Mouse (Mus musculus) ES-E14 (cell line): ENCODE results near the gene Adam11. TPM values are rescaled to one million over a fixed set of nuclear protein-coding genes. Genes with fewer than 3 reads are reported as not detected.

Experiments
- DNase-seq: peaks from one replicate; pipeline ENCODE4 v3.0.0-alpha.2; 2013; ENCODE audit warnings: low read depth, low spot score
- H3K27ac ChIP-seq: 2 replicates; pipeline ENCODE4 v1.5.1; 2012; ENCODE audit warnings: low read depth, mild to moderate bottlenecking, low read length, moderate library complexity, mixed read lengths; ENCODE audit not compliant: poor library complexity, insufficient read depth, severe bottlenecking
- H3K36me3 ChIP-seq: 2 replicates; pipeline ENCODE4 v1.6.1; 2012; ENCODE audit warnings: mild to moderate bottlenecking, low read length, moderate library complexity, mixed read lengths; ENCODE audit not compliant: control insufficient read depth, poor library complexity, insufficient read depth, severe bottlenecking
- H3K4me1 ChIP-seq, 2 experiments: fragments of 150-350 bp in 1 of 2; sonication (generic) in 1 of 2; 2 replicates each; pipeline ENCODE4 v1.6.1; 2012; ENCODE audit warnings: low read length in 2 of 2, mild to moderate bottlenecking in 1 of 2, mixed read lengths in 1 of 2; ENCODE audit not compliant: control insufficient read depth in 2 of 2, insufficient read depth in 2 of 2, poor library complexity in 1 of 2
- H3K4me3 ChIP-seq, 2 experiments: fragments of 150-350 bp in 1 of 2; sonication (generic) in 1 of 2; 2 replicates each; pipeline ENCODE4 v1.5.1; 2012; ENCODE audit warnings: low read length in 2 of 2, low read depth in 1 of 2, mild to moderate bottlenecking in 1 of 2, mixed read lengths in 1 of 2; ENCODE audit not compliant: insufficient read depth in 1 of 2, poor library complexity in 1 of 2, severe bottlenecking in 1 of 2
- H3K9ac ChIP-seq: 2 replicates; pipeline ENCODE4 v1.6.1; 2012; ENCODE audit warnings: low read depth, mild to moderate bottlenecking, low read length, mixed read lengths; ENCODE audit not compliant: poor library complexity, insufficient read depth, severe bottlenecking
- H3K9me3 ChIP-seq: fragments of 150-350 bp; sonication (generic); 2 replicates; pipeline ENCODE4 v1.6.1; 2012; ENCODE audit warnings: low read depth, mild to moderate bottlenecking, low read length; ENCODE audit not compliant: control insufficient read depth, insufficient read depth
- CHD2 ChIP-seq: IDR thresholded peaks from 2 replicates; pipeline ENCODE4 v1.6.1; 2014; ENCODE audit warnings: mild to moderate bottlenecking, low read depth, low read length, inconsistent platforms
- HCFC1 ChIP-seq: IDR thresholded peaks from 2 replicates; pipeline ENCODE4 v1.6.1; 2012; ENCODE audit warnings: low read length, inconsistent platforms, borderline replicate concordance; ENCODE audit not compliant: insufficient read depth
- MAFK ChIP-seq: IDR thresholded peaks from 2 replicates; pipeline ENCODE4 v1.6.1; 2014; ENCODE audit warnings: mild to moderate bottlenecking, low read depth, low read length, inconsistent platforms; ENCODE audit not compliant: insufficient read depth
- ZC3H11A ChIP-seq: IDR thresholded peaks from 2 replicates; pipeline ENCODE4 v1.6.1; 2012; ENCODE audit warnings: low read depth, mild to moderate bottlenecking, inconsistent platforms, low read length, borderline replicate concordance
- ZNF384 ChIP-seq: IDR thresholded peaks from 2 replicates; pipeline ENCODE4 v1.6.1; 2012; ENCODE audit warnings: low read depth, low read length, inconsistent platforms
- in situ Hi-C, 2 experiments: fragments of 600-800 bp; cut with MboI; formaldehyde crosslinking; loops; one replicate each; pipeline ENCODE4 v1.15.1; 2025; ENCODE audit warnings: low sequenced_read_pairs in 2 of 2, inconsistent platforms in 1 of 2; ENCODE audit not compliant: unreplicated experiment in 2 of 2
- total RNA-seq: library from RNA; depleted of rRNA; stranded (reverse); fragments of 300-350 nt; gene quantifications from 2 replicates; pipeline ENCODE4 v1.2.3, GENCODE M21; 2012; rRNA removed

Adam11 gene
- total RNA-seq, 1 experiment: 1.7 TPM

DNA sequence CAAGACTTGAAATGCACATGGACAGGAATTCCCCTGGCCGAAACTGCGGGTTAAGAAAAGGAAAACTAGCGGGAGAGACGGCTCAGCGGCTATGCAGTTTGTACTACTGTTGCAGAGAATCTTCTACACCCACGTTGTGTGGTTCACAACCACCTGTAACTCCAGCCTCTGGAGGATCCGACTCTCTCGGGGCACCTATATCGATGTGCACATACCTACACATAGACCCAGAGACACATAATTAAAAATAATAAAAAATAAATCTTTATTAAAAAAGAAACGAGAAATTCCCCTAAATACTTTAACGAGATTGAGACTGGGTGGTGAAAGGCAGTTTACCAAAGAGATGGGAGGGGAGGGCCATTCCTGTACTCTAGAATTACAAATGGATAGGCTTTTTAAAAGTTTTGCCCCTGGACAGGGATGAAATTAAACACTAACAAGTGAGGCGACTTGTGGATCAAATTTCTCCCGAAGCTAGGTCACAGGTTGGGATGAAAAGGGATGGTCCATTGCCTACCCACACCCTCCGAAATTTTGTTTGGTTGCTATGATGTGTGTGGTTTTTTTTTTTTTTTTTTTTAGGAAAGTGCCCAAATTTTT is 58.6 kb downstream of the Adam11 start:
- H3K9me3 ChIP-seq: no peaks in the 10 kb centered on the region
- DNase-seq: no peak
- no peaks in the 10 kb centered on the region for H3K36me3 ChIP-seq
- peaks cover 9% of the 10 kb centered on the region in 2 experiments for H3K4me1 ChIP-seq
- H3K4me3 ChIP-seq: peak overlapping the region; percentile 86 to 99
- H3K27ac ChIP-seq: peak overlapping the region; percentile 100
- in situ Hi-C loops: no loop called here
- H3K9ac ChIP-seq: no peak overlapping the region
- TF ChIP-seq CHD2 (no peak), ZNF384 (no peak), HCFC1 (no peak; the same call in 1 of the 2 replicates), MAFK (no peak), ZC3H11A (no peak)

GRCm38 (mm10) chr11:102820432-102820831 is 59.2 kb downstream of the Adam11 start:
- no peak for TF ChIP-seq ZNF384
- TF ChIP-seq HCFC1: no peak
- no peak for TF ChIP-seq MAFK
- H3K36me3 ChIP-seq: no peaks in the 10 kb centered on the region
- in situ Hi-C loops: no loop called here
- H3K9ac ChIP-seq: no peak overlapping the region
- H3K27ac ChIP-seq: peak overlapping the region; percentile 100
- peaks cover 9% of the 10 kb centered on the region in 2 experiments for H3K4me1 ChIP-seq
- DNase-seq: peak; percentile 90
- H3K9me3 ChIP-seq: no peaks in the 10 kb centered on the region
- peak overlapping the region in 1 of 2 experiments; percentile 86; a peak in 2 of 4 replicates for H3K4me3 ChIP-seq

DNA sequence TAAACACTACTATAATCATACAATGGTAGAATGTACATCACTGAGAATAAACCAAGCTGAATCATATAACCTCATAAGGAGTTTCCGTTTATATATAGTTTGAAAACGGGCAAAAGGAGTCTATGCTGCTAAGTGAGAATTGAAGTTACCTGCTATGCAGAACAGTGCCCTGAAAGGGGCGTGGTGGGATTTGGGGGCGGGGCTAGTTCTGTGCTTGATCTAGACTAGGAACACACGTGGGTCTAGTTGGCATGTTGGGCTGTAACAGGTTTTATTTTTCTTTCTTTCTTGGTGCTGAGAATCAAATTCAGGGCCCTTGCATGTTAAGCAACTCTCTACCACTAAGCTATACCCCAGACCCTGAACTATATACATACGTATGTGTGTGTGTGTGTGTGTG is 60.0 kb downstream of the Adam11 start:
- TF ChIP-seq ZNF384: peak; percentile 44; the same call in 1 of the 2 replicates
- TF ChIP-seq CHD2: no peak
- no peak for TF ChIP-seq MAFK
- no peaks in the 10 kb centered on the region for H3K9me3 ChIP-seq
- in situ Hi-C loops: no loop called here
- no peak overlapping the region; the same call in 1 of the 2 replicates for H3K27ac ChIP-seq
- no peak overlapping the region for H3K9ac ChIP-seq
- peaks cover 5 to 7% of the 10 kb centered on the region in 2 experiments for H3K4me1 ChIP-seq
- DNase-seq: peak; percentile 84
- no peaks in the 10 kb centered on the region for H3K36me3 ChIP-seq
- H3K4me3 ChIP-seq: no peak overlapping the region

GRCm38 (mm10) chr11:102826476-102826875 is 65.2 kb downstream of the Adam11 start:
- DNase-seq: no peak
- Histone ChIP-seq H3K27ac (no peak overlapping the region), H3K4me1 (peaks cover 0 to 19% of the 10 kb centered on the region in 2 experiments; a peak in 2 of 4 replicates), H3K36me3 (no peaks in the 10 kb centered on the region), H3K9me3 (no peaks in the 10 kb centered on the region), H3K4me3 (no peak overlapping the region), H3K9ac (no peak overlapping the region)
- in situ Hi-C loops: no loop called here
- TF ChIP-seq CHD2 (no peak), HCFC1 (no peak), ZNF384 (peak; percentile 82), MAFK (no peak)

- H3K4me3 ChIP-seq: no peak overlapping the region
- no peak overlapping the region for H3K27ac ChIP-seq
- in situ Hi-C loops: no loop called here
- DNase-seq: no peak
- no peaks in the 10 kb centered on the region for H3K9me3 ChIP-seq
- H3K9ac ChIP-seq: no peak overlapping the region
- TF ChIP-seq HCFC1 (no peak), MAFK (no peak), CHD2 (no peak), ZNF384 (no peak), ZC3H11A (no peak)
- no peaks in the 10 kb centered on the region for H3K36me3 ChIP-seq
- H3K4me1 ChIP-seq: peaks cover 0 to 18% of the 10 kb centered on the region in 2 experiments; a peak in 2 of 4 replicates
These were observed 65.9 kb downstream of the Adam11 start for GRCm38 (mm10) chr11:102827097-102827496.

Other genes starting within 250 kb of the Adam11 start
- gene Gpatch8, start 205.0 kb upstream of the Adam11 start, total RNA-seq: 22.5 and 22.9 TPM in 2 replicates
- gene Gm11627, start 182.0 kb upstream of the Adam11 start, total RNA-seq: 5.2 and 7.5 TPM in 2 replicates
- gene Fzd2, start 157.0 kb upstream of the Adam11 start, total RNA-seq: 26.4 and 27.9 TPM in 2 replicates
- gene Meioc, start 97.7 kb upstream of the Adam11 start, total RNA-seq: 9.0 and 9.8 TPM in 2 replicates
- gene Ccdc43, start 63.7 kb upstream of the Adam11 start, total RNA-seq: 40.5 and 53.7 TPM in 2 replicates
- 74.8 and 77.1 TPM in 2 replicates for gene Gjc1, start 58.3 kb downstream of the Adam11 start, total RNA-seq
- 1.0 TPM in 1 of 2 replicates, not detected in the other for gene Higd1b, start 74.4 kb downstream of the Adam11 start, total RNA-seq
- gene Eftud2, start 119.5 kb downstream of the Adam11 start, total RNA-seq: 161 and 198 TPM in 2 replicates
- 0.48 and 1.1 TPM in 2 replicates for gene Ccdc103, start 119.8 kb downstream of the Adam11 start, total RNA-seq
- not detected in 2 replicates for gene Fam187a, start 123.7 kb downstream of the Adam11 start, total RNA-seq
- gene Gfap, start 139.5 kb downstream of the Adam11 start, total RNA-seq: 0.36 and 0.42 TPM in 2 replicates
- 38.4 and 51.0 TPM in 2 replicates for gene Kif18b, start 163.7 kb downstream of the Adam11 start, total RNA-seq
- gene C1ql1, start 185.2 kb downstream of the Adam11 start, total RNA-seq: 3.3 and 3.7 TPM in 2 replicates